Mouse (Mus musculus) erythroblast, embryonic 14.5 days (primary cell): ENCODE data around the gene Dgkg.

Source experiments
- GATA1 ChIP-seq: IDR thresholded peaks from 2 replicates; pipeline ENCODE4 v1.6.1; 2012; ENCODE audit warnings: low read length, inconsistent platforms, mixed read lengths
- TAL1 ChIP-seq: IDR thresholded peaks from 3 replicates; pipeline ENCODE4 v1.6.1; 2012; ENCODE audit warnings: low read length, inconsistent platforms, mixed read lengths

DNA sequence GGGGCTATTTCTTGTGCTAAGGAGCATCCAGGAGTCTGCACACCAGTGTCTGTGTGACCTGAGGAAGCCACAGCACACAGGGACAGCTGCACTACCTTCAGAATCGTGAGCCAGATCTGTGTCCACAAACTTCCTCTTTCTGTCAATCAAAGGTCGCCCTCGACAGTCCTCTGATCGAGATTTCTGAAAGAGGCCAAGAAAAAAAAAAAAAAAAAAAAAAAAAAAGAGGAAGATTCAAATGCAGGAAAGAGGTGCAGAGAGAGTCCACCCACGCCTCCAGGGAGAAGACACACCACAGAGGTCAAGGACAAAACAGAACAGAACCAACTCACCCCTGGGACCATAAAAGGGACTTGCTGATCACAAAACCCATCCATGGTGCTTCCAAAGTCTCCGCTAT is 220.9 kb downstream of the Dgkg start:
- TF ChIP-seq GATA1 (no peak), TAL1 (no peak)
